Mouse (Mus musculus) hindbrain, postnatal 0 days (tissue): ENCODE data around the gene Frmd4b. TPM values are rescaled to one million over a fixed set of nuclear protein-coding genes. Genes with fewer than 3 reads are reported as not detected.

ENCODE experiments used
- ATAC-seq: fragments of 200-750 bp; cut with Nextera tagmentation; 2 replicates; pipeline ENCODE4 v1.8.0; 2017; ENCODE audit warnings: mild to moderate bottlenecking, moderate TSS enrichment, moderate library complexity
- DNase-seq: peaks from one replicate; pipeline ENCODE4 v3.0.0-alpha.2; 2015; ENCODE audit warnings: low spot score
- H3K27ac ChIP-seq: fragments of 300-500 bp; sonication (generic); 2 replicates; pipeline ENCODE4 v1.5.1; 2014; ENCODE audit warnings: mild to moderate bottlenecking
- H3K27me3 ChIP-seq: fragments of 300-500 bp; sonication (generic); 2 replicates; pipeline ENCODE4 v1.6.1; 2014; ENCODE audit warnings: low read length, mixed read lengths; ENCODE audit not compliant: insufficient read depth
- H3K36me3 ChIP-seq: fragments of 300-500 bp; sonication (generic); 2 replicates; pipeline ENCODE4 v1.6.1; 2014; ENCODE audit warnings: low read length, mixed read lengths; ENCODE audit not compliant: insufficient read depth
- H3K4me1 ChIP-seq: fragments of 300-500 bp; sonication (generic); 2 replicates; pipeline ENCODE4 v1.6.1; 2014; ENCODE audit warnings: antibody characterized with exemption, low read length, mixed read lengths; ENCODE audit not compliant: insufficient read depth
- H3K4me2 ChIP-seq: fragments of 300-500 bp; sonication (generic); 2 replicates; pipeline ENCODE4 v1.6.1; 2014; ENCODE audit warnings: low read depth, mild to moderate bottlenecking, low read length, moderate library complexity, mixed read lengths
- H3K4me3 ChIP-seq: fragments of 300-500 bp; sonication (generic); 2 replicates; pipeline ENCODE4 v1.5.1; 2014; ENCODE audit warnings: low read length
- H3K9ac ChIP-seq: fragments of 300-500 bp; sonication (generic); replicated peaks from 2 replicates; pipeline ENCODE4 v1.6.1; 2014; ENCODE audit warnings: mild to moderate bottlenecking, low read length, moderate library complexity, mixed read lengths
- H3K9me3 ChIP-seq: fragments of 300-500 bp; sonication (generic); 2 replicates; pipeline ENCODE4 v1.6.1; 2016; ENCODE audit warnings: low read length, mixed read lengths
- CTCF ChIP-seq: IDR thresholded peaks from 2 replicates; pipeline ENCODE4 v1.5.1; 2016; ENCODE audit warnings: antibody characterized with exemption, control low read depth, low read depth
- WGBS: fragments of 180-500 bp; shearing (Covaris S2); extraction: QIAGEN DNeasy Blood & Tissue Kit; methylation state at CpG from one replicate; pipeline ENCODE4 v1.1.7; 2014; 5-methylcytosine and 5-hydroxymethylcytosine counted together
- polyA plus RNA-seq: library from polyadenylated mRNA; unstranded; fragments of >200 nt; fragmentation: Nextera tagmentation; extraction: Ambion mirVana; gene quantifications from 2 replicates; pipeline ENCODE4 v1.2.1, GENCODE M21; 2015
- total RNA-seq: library from RNA; depleted of rRNA; stranded (reverse); fragments of >200 nt; gene quantifications from 2 replicates; pipeline ENCODE4 v1.2.3, GENCODE M21; 2014; rRNA removed

Frmd4b gene
- total and polyA plus RNA-seq, 2 experiments from 2014 or later: 12.6 to 20.2 TPM

DNA sequence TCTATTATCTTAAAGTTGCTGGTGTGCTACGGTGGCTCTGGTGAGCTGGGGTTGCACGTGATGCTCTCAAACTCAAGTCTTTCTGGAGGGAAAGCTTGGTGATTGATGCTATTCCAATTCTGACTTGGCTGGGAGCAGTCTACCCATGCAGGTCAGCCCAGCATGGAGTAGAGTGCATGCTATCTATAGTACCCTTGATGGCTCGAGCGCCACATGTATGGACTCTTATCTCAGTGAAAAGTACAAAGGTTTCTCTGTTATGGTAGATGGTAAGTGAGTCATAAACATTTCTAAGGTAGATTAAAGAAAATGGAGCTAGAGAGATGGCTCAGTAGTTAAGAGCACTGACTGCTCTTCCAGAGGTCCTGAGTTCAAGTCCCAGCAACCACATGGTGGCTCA lies 374.8 kb downstream of the Frmd4b start:
- no peaks in the 10 kb centered on the region for H3K27me3 ChIP-seq
- no peak overlapping the region for H3K9ac ChIP-seq
- H3K4me3 ChIP-seq: no peak overlapping the region
- TF ChIP-seq CTCF: no peak
- no peak for DNase-seq
- no peak for ATAC-seq
- H3K27ac ChIP-seq: no peak overlapping the region
- no peak overlapping the region for H3K4me2 ChIP-seq
- WGBS: 92% methylated on average over 4 of the region's 4 CpGs
- H3K9me3 ChIP-seq: no peaks in the 10 kb centered on the region
- H3K4me1 ChIP-seq: no peaks in the 10 kb centered on the region
- H3K36me3 ChIP-seq: no peaks in the 10 kb centered on the region

DNA sequence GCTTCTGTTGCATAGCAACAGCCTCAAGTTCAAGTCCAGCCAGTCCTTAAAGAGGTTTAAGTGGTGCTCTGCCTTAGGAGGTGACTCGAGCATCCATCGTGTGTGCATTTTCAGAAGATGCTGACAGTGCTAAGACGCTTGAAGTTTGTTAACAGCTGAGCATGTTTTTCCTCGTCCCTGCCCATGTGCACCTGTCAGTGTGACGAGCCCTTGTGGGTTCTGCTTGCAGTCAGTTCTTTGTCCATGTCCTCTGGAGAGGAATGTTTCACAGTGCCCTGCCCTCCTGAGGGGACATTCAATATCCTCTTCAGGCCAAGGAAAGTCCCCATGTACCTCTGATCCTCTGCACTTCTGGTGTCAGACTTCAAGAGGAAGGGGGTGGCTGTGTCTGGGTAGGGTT lies 377.2 kb downstream of the Frmd4b start:
- H3K4me2 ChIP-seq: no peak overlapping the region
- no peaks in the 10 kb centered on the region for H3K4me1 ChIP-seq
- no peaks in the 10 kb centered on the region for H3K9me3 ChIP-seq
- H3K36me3 ChIP-seq: no peaks in the 10 kb centered on the region
- no peak overlapping the region for H3K9ac ChIP-seq
- ATAC-seq: no peak
- H3K4me3 ChIP-seq: no peak overlapping the region
- H3K27me3 ChIP-seq: no peaks in the 10 kb centered on the region
- 72% methylated on average over 5 of the region's 5 CpGs for WGBS
- no peak for TF ChIP-seq CTCF
- no peak for DNase-seq
- H3K27ac ChIP-seq: no peak overlapping the region

DNA sequence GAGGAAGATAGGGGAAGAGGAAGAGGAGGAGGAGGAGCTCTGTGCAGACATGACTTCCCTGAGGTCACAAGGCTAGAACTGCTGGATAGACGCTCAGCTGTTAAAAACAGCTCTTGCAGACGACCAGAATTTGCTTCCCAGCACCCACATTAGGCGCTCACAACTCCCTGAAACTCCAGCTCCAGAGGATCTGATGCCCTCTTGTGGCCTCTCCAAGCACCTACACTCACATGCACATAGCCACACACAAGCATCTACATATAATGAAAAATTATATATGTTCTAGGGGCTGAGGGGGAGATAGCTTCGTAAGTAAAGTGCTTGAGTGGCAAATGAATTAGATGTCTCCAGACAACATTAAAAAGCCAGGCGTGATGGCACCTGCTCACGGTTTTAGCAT lies 378.0 kb downstream of the Frmd4b start:
- Histone ChIP-seq H3K4me3 (no peak overlapping the region), H3K36me3 (no peaks in the 10 kb centered on the region), H3K27ac (no peak overlapping the region), H3K27me3 (no peaks in the 10 kb centered on the region), H3K9ac (no peak overlapping the region), H3K4me1 (no peaks in the 10 kb centered on the region), H3K4me2 (no peak overlapping the region), H3K9me3 (no peaks in the 10 kb centered on the region)
- TF ChIP-seq CTCF: no peak
- DNase-seq (no peak), ATAC-seq (no peak)
- 95% methylated on average over 6 of the region's 6 CpGs for WGBS

Other genes with a start within 250 kb of the Frmd4b start
- gene Mitf, start 189.5 kb upstream of the Frmd4b start, total RNA-seq: 5.6 and 7.0 TPM in 2 replicates
- gene Mitf, start 189.5 kb upstream of the Frmd4b start, polyA plus RNA-seq: 2.6 and 3.1 TPM in 2 replicates